Mouse (Mus musculus) left cerebral cortex, postnatal 36 days (tissue): Measurements from ENCODE around the gene Cfap299. TPM values are rescaled to one million over a fixed set of nuclear protein-coding genes. Genes with fewer than 3 reads are reported as not detected.
"Not testable (repeated sequence)": the region's sequence is repeated elsewhere in the genome, so short reads cannot be mapped to it uniquely, and the experiment has no call there.

Experiments
- DNase-seq, 2 experiments: peaks; one replicate each; pipeline ENCODE4 v3.0.0; 2021 to 2022; ENCODE audit warnings: low spot score in 2 of 2, mixed read lengths in 1 of 2
- intact Hi-C: fragments of 180-260 bp; cut with DNase I; formaldehyde crosslinking; loops from one replicate; pipeline ENCODE4 v1.15.1; 2025
- total RNA-seq, 2 experiments: library from RNA; stranded (reverse); gene quantifications; 2 replicates each; pipeline ENCODE4 v1.2.3; 2021

Cfap299 gene
- total RNA-seq = under 1 TPM in 1 of 2 experiments, not detected in 1; 0.76 TPM

DNA sequence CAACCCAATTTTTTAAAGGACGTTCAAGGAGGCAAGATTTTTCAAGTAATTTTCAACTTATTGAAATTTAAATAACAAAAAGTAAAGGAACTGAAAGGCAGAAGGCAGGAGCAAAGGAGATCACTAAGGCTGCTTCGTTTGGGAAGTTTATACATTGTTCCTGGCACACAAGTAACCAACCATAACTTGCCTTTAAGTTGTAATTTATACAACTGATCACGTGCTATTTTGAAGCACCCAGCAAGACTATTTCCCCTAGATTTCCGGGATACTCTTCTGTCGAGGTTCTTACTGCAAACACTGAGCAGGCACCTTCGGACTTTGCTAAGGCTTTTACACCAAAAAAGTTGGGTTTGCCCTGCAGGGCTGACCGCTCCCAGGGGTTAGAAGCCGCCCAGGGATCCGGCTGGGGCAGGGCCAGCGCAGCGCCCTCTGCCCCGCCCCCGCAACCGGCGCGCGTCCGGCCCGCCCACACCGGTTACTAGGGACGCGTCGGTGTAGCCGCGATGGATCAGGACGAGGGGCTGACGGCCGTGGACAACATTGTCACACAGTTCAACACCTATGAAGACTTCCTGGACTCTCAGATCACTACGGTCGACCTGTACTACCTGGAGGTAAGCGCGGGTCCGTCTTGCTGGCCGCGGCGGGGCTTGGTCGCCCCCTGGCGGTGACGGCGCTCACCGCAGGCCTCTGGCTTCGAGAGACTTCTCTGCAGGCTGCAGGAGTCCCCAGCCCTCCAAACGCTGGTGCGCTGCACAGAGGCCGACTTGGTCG, at the start of gene Cfap299:
Gene Cfap299 (plus strand): TSS at position 457 of the 777 bp plus-strand sequence.
- intact Hi-C loops = loop anchor here (5.0 to 10.0 kb wide), 2 partner anchors 114 to 1202 kb away; no protein-coding TSS in a partner anchor
- DNase-seq = peak; percentile 84 to 85

GRCm38 (mm10) chr5:98281993-98282392, 47.1 kb upstream of the Cfap299 start:
- no peak for DNase-seq
- intact Hi-C loops = no loop called here

DNA sequence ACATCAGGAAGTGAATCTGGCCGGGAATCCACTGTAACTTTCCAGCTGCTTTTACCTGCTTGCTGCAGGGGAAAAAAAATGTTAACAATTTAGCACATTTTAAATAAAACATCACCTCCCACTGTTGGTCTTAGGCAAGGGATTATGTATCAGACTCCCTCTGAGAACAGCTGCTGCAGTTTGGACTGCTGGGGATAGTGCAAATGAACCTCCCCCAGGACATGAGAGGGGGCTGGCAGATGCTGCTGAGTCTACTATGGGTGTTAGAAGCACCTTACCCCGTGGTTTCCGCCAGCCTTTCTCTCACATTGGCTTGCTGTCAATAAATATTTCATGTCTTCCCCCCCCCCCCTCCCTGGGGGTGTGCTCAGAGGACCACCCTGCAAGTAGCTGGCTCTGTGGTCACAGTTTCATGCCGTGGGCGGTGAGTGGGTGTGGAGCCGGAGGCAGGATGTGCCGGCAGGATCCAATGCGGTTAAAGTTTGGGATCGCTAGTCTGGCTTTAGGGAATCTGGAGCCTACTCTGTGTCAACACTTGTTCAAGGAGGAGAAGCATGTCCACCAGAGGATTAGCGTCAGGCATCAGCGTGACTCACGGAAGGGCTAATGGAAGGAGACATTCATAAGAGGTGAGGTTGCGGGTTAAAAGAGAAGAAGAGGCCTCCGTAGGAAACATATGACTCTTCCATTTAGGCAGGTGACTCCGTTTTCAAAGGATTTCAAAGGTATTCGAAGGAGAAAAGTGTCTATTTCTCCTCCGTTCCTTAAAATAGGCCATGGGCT, 45.2 kb upstream of the Cfap299 start:
- peak; percentile 13 to 21 for DNase-seq
- intact Hi-C loops = no loop called here

DNA sequence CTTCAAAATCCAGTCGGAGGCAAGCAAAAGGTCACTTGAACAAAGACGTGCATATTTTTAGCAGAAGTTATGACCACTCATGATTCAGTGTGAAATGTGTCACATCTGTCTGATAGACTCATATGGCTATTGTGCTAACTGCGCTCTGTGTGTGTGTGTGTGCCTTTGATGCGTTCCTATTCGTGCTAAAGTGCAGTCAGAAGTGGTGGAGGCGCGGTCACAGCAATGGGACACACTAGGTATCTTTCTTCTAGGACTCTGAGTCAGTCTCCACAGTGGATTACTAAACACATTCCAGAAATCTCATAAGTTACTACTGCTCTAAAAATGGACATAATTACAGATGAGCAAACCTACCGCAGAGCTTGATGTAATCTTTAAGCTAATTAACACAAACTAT, 38.5 kb upstream of the Cfap299 start:
- intact Hi-C loops = no loop called here
- no peak for DNase-seq

DNA sequence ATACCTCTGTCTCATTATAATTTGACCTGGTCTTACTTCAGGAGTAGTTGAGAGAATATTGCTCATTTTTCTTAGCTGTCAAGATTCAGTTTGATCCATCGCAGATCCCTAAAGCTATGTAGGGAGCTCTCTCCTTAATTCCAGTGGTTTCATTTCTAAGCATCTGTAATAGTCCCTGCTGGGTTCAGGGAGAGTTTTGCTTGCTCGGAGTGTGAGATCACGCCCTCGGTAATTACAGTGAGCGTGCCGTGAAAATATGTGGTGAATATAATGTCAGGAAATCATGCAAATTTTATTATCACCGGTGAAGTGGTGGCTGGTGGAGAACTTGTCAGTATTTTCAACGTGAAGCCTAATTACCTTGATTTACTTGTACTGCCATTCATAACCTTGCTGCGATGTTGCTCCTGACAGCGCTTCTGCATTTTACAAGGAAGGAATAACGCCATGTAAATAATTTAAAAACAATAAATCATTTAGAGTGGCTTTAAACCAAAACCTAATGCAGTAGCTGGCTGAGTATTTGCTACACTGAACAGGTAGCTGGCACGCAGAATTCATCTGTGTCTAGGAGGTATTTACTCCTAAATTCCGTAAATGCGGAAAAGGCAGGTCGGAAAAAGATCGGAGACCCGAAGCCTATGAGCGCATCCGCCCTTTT, 36.6 kb upstream of the Cfap299 start:
- intact Hi-C loops = no loop called here

GRCm38 (mm10) chr5:98293049-98293715, 35.9 kb upstream of the Cfap299 start:
- intact Hi-C loops = no loop called here
- DNase-seq = no peak

More for the DNA sequence above, 36.6 kb upstream of the Cfap299 start:
- no peak for DNase-seq

- DNase-seq = no peak
- intact Hi-C loops = no loop called here
These were observed 29.0 kb upstream of the Cfap299 start for GRCm38 (mm10) chr5:98300079-98300478.

GRCm38 (mm10) chr5:98305673-98306072, 23.4 kb upstream of the Cfap299 start:
- intact Hi-C loops = no loop called here
- no peak for DNase-seq

GRCm38 (mm10) chr5:98306528-98306927, 22.6 kb upstream of the Cfap299 start:
- intact Hi-C loops = no loop called here
- DNase-seq = no peak

- intact Hi-C loops = loop anchor here (5.0 to 10.0 kb wide), 2 partner anchors 112 to 1199 kb away; no protein-coding TSS in a partner anchor
- no peak for DNase-seq
These were observed 2.5 kb upstream of the Cfap299 start for GRCm38 (mm10) chr5:98326625-98327024.

DNA sequence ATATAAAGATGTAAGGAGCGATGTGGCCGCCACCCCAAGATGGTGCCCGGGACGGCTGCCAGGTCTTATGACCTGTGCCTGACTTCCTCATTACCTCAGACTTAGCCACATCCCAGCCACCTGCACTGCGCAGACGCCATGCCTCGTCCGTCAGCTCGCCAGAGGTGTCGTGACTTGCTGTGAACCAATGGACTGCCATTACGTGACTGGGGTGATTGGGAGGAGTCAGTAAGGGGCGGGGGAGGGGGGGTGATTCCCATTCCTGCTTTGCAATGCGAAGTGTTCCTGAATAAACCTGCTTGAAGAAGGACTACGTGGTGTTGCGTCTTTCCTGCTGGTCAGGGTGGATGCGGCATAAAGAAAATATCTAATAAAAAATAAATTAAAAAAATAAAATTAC, 14.6 kb downstream of the Cfap299 start:
- not testable (repeated sequence) for DNase-seq
- intact Hi-C loops = loop anchor here (2.0 kb wide), 1 partner anchor 535 kb away; no protein-coding TSS in a partner anchor

DNA sequence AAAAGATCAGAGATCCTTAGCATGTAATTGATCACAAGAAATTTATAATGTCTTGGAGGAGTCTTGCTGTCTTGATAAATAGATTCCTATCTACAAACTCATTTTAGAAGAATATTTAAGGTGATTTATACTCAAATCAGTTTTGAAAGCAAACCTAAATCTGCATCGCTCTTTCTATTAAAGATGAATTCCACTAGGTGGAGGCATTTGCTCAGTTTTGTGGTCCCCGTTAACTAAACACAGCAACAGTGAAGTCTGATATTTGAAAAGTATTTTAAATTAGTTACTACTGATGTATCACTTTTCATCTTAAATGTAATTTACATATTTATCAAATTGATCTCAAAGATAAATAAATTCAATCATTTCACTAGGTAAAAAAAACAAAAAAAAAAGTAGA, 15.5 kb downstream of the Cfap299 start:
- DNase-seq = no peak
- intact Hi-C loops = loop anchor here (2.0 kb wide), 1 partner anchor 534 kb away; no protein-coding TSS in a partner anchor

- no peak for DNase-seq
- intact Hi-C loops = loop anchor here (5.0 kb wide), 1 partner anchor 811 kb away; no protein-coding TSS in a partner anchor
These were observed 17.0 kb downstream of the Cfap299 start for GRCm38 (mm10) chr5:98346067-98346466.

GRCm38 (mm10) chr5:98348605-98349004, 19.5 kb downstream of the Cfap299 start:
- intact Hi-C loops = loop anchor here (2.0 to 5.0 kb wide), 2 partner anchors 514 to 809 kb away; no protein-coding TSS in a partner anchor
- peak; percentile 69 to 79 for DNase-seq

- DNase-seq = no peak
- intact Hi-C loops = no loop called here
These were observed 30.8 kb downstream of the Cfap299 start for GRCm38 (mm10) chr5:98359912-98360311.

DNA sequence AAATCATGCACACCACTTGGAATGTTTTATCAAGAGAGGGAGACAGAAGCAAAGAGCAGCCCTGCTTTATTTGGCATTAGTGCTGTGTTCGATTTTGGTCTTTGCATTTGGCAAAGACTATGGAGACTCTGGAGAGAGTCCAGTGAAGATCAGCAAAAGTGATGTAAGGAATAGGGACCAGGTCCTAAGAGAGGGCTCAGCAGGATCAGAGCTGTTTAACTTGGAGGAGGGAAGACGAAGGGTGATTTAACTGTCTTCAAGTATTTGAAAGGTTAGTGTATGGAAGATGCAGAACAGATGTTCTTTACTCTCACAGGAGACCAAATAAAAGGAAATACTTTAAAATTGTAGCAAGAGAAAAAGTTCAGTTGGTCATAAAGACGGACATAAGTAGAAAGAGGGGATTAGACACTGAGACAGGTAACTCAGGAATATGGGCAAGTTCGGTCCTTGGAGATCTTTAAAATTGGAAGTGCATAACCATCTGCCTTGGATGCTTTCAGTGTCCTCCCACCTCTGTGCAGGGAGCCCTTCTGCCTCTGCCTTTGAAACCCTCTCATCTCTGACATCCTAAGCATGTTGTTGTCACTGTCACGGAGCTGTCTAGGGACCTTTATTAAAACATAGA, 31.8 kb downstream of the Cfap299 start:
- DNase-seq = no peak
- intact Hi-C loops = no loop called here

- DNase-seq = no peak
- intact Hi-C loops = no loop called here
These were observed 34.3 kb downstream of the Cfap299 start for GRCm38 (mm10) chr5:98363428-98363827.

- no peak for DNase-seq
- intact Hi-C loops = no loop called here
These were observed 36.2 kb downstream of the Cfap299 start for GRCm38 (mm10) chr5:98365340-98365739.

- intact Hi-C loops = no loop called here
- no peak for DNase-seq
These were observed 39.7 kb downstream of the Cfap299 start for GRCm38 (mm10) chr5:98368822-98369221.
